Mouse (Mus musculus) liver, postnatal 0 days (tissue): ENCODE results near the gene Epb41l3.

Source experiments
- CTCF ChIP-seq: sonication (generic); IDR thresholded peaks from 2 replicates; pipeline ENCODE4 v1.5.1; 2016; ENCODE audit warnings: antibody characterized with exemption, low read depth
- EP300 ChIP-seq: IDR thresholded peaks from 2 replicates; pipeline ENCODE4 v1.6.1; 2016; ENCODE audit warnings: antibody characterized with exemption, low read depth, mild to moderate bottlenecking

GRCm38 (mm10) chr17:69157809-69158185 lies 82.3 kb downstream of the Epb41l3 start:
- TF ChIP-seq CTCF, result no peak
- TF ChIP-seq EP300, result no peak
